Mouse (Mus musculus): ENCODE data around the gene Rpl4. TPM values are rescaled to one million over a fixed set of nuclear protein-coding genes. Genes with fewer than 3 reads are reported as not detected.

Gene Rpl4
- polyA plus RNA-seq (2012; rRNA removed) = 1,401 and 1,688 TPM in 2 replicates

GRCm38 (mm10) chr9:64172816-64173665, at the start of gene Rpl4, which contains the start of gene Zwilch:
Gene Rpl4, plus strand, starts transcription at chr9:64173375.
Gene Zwilch, minus strand, starts transcription at chr9:64173104.

GRCm38 (mm10) chr9:64178974-64179646, 5.9 kb downstream of the Rpl4 start, which contains the start of gene Snapc5:
Gene Snapc5, plus strand, starts transcription at chr9:64179274.

Other genes starting within 250 kb of the Rpl4 start
- 11.9 and 15.4 TPM in 2 replicates for gene Smad6, start 151.3 kb upstream of the Rpl4 start, polyA plus RNA-seq (2012; rRNA removed)
- 0.07 and 0.15 TPM in 2 replicates for gene Lctl, start 56.2 kb upstream of the Rpl4 start, polyA plus RNA-seq (2012; rRNA removed)
- 84.7 and 112 TPM in 2 replicates for gene Zwilch, start 271 bp upstream of the Rpl4 start, polyA plus RNA-seq (2012; rRNA removed)
- gene Snapc5, start 5.9 kb downstream of the Rpl4 start, polyA plus RNA-seq (2012; rRNA removed) = 23.2 and 28.4 TPM in 2 replicates
- gene Uchl4, start 61.8 kb downstream of the Rpl4 start, polyA plus RNA-seq (2012; rRNA removed) = 0.10 TPM in 1 of 2 replicates, not detected in the other
- gene Map2k1, start 80.3 kb downstream of the Rpl4 start, polyA plus RNA-seq (2012; rRNA removed) = 43.4 and 49.0 TPM in 2 replicates
- gene Tipin, start 108.2 kb downstream of the Rpl4 start, polyA plus RNA-seq (2012; rRNA removed) = 145 and 194 TPM in 2 replicates
- 17.3 and 17.7 TPM in 2 replicates for gene Dis3l, start 167.9 kb downstream of the Rpl4 start, polyA plus RNA-seq (2012; rRNA removed)
- 3.0 and 3.2 TPM in 2 replicates for gene Megf11, start 212.3 kb downstream of the Rpl4 start, polyA plus RNA-seq (2012; rRNA removed)